In genomic region chr5:31870856-31871520, GRCm38 (mm10) we compare ENCODE assay signal across 11 mouse cellular contexts.
A peak's percentile ranks its signal among the peaks of the same experiment; 100 is the strongest.
DNase-seq lines count a peak whose midpoint lies in the region; ATAC-seq lines count a peak whose summit lies in the region.
"Had no signal": no experiment of that assay in that cellular context is flagged by ENCODE, and none has a peak within 500 bp of the region (broad histone marks: within the 10 kb centered on the region; RNA-seq: fewer than 3 reads in every experiment).

No protein-coding gene starts in this region.

- H3K4me3 ChIP-seq in neural tube, embryonic 15.5 days (replicated peaks): no peak overlapping the region
- H3K4me3 ChIP-seq: forebrain, embryonic 15.5 days; kidney, embryonic 15.5 days had no signal

- WGBS in neural tube, embryonic 15.5 days: 84% methylated on average over 8 of the region's 8 CpGs

- H3K9me3 ChIP-seq in neural tube, embryonic 15.5 days (replicated peaks): no peaks in the 10 kb centered on the region
- H3K9me3 ChIP-seq: forebrain, embryonic 15.5 days; kidney, embryonic 15.5 days had no signal

- intact Hi-C loops in heart, postnatal 10 days (cut with DNase I): no loop called here

- H3K4me1 ChIP-seq in neural tube, embryonic 15.5 days: no peaks in the 10 kb centered on the region
- H3K4me1 ChIP-seq: forebrain, embryonic 15.5 days had no signal

- no peak overlapping the region for H3K9ac ChIP-seq in neural tube, embryonic 15.5 days (replicated peaks)
- H3K9ac ChIP-seq: forebrain, embryonic 15.5 days; kidney, embryonic 15.5 days had no signal

- no peak overlapping the region for H3K4me2 ChIP-seq in neural tube, embryonic 15.5 days
- H3K4me2 ChIP-seq: forebrain, embryonic 15.5 days; kidney, embryonic 15.5 days had no signal

- H3K27ac ChIP-seq in neural tube, embryonic 15.5 days (replicated peaks): no peak overlapping the region
- H3K27ac ChIP-seq: forebrain, embryonic 15.5 days; kidney, embryonic 15.5 days had no signal

- no peaks in the 10 kb centered on the region for H3K27me3 ChIP-seq in neural tube, embryonic 15.5 days (replicated peaks)
- H3K27me3 ChIP-seq: forebrain, embryonic 15.5 days; kidney, embryonic 15.5 days had no signal

- no peaks in the 10 kb centered on the region for H3K36me3 ChIP-seq in neural tube, embryonic 15.5 days
- H3K36me3 ChIP-seq: forebrain, embryonic 15.5 days; kidney, embryonic 15.5 days had no signal

- ATAC-seq in megakaryocyte, adult 5-6 weeks (ENCODE audit: poor library complexity, severe bottlenecking): peak; percentile 100
- ATAC-seq in neural tube, embryonic 15.5 days (ENCODE audit: low FRiP score): no peak
- ATAC-seq: forebrain, embryonic 15.5 days had no signal

- peak; percentile 6 to 14 for DNase-seq in thymus, adult 18-20 months
- DNase-seq in thymus, postnatal 4 days: no peak
- DNase-seq in heart, postnatal 10 days: peak; percentile 25 to 29
- no peak for DNase-seq in adrenal gland, postnatal 10 days
- no peak for DNase-seq in frontal cortex, postnatal 25 days (ENCODE audit: low spot score in 2 of 2)
- DNase-seq: cerebellum, adult 9-10 months; right cerebral cortex, adult 18-20 months had no signal

Comparison
In these comparisons a context has a peak if more than half of its experiments do, and no peak if none do; other contexts are left out.
1. DNase-seq: peak in thymus, adult 18-20 months (2 of 2) and heart, postnatal 10 days (2 of 2); none in thymus, postnatal 4 days (single experiment), adrenal gland, postnatal 10 days (single experiment) and frontal cortex, postnatal 25 days (0 of 2).